Mouse (Mus musculus) MEL-GATA-1-ER (cell line): Measurements from ENCODE around the gene Smim4.

Source experiments
- DNase-seq: peaks from one replicate; pipeline ENCODE4 v3.0.0-alpha.2; 2012; ENCODE audit warnings: low read depth; ENCODE audit errors: extremely low read depth

Gene Smim4

GRCm38 (mm10) chr14:31138897-31139429, 10.2 kb upstream of the Smim4 start:
- no peak for DNase-seq

GRCm38 (mm10) chr14:31138219-31138896, 9.6 kb upstream of the Smim4 start:
- DNase-seq: no peak

GRCm38 (mm10) chr14:31137791-31138190, 9.0 kb upstream of the Smim4 start:
- no peak for DNase-seq

- DNase-seq: no peak
Measured at GRCm38 (mm10) chr14:31137281-31137595, 8.5 kb upstream of the Smim4 start.

GRCm38 (mm10) chr14:31136411-31137280, 7.9 kb upstream of the Smim4 start:
- DNase-seq: no peak

GRCm38 (mm10) chr14:31135495-31136410, 7.0 kb upstream of the Smim4 start:
- DNase-seq: no peak

GRCm38 (mm10) chr14:31134015-31135000, 5.6 kb upstream of the Smim4 start:
- no peak for DNase-seq

- no peak for DNase-seq
Measured at GRCm38 (mm10) chr14:31133023-31133665, 4.4 kb upstream of the Smim4 start.

- no peak for DNase-seq
Measured at GRCm38 (mm10) chr14:31132491-31132975, 3.8 kb upstream of the Smim4 start.

GRCm38 (mm10) chr14:31132031-31132430, 3.3 kb upstream of the Smim4 start:
- DNase-seq: peak; percentile 51

- DNase-seq: no peak
Measured at GRCm38 (mm10) chr14:31131272-31131821, 2.6 kb upstream of the Smim4 start.

GRCm38 (mm10) chr14:31130236-31131220, 1.8 kb upstream of the Smim4 start, which contains the start of gene Nt5dc2:
TSS of gene Nt5dc2 (plus strand) at chr14:31131053.
- DNase-seq: peak; percentile 33

GRCm38 (mm10) chr14:31129326-31130235, 825 bp upstream of the Smim4 start:
- DNase-seq: no peak

GRCm38 (mm10) chr14:31128101-31128825, 493 bp downstream of the Smim4 start:
- peak; percentile 52 for DNase-seq

- no peak for DNase-seq
Measured at GRCm38 (mm10) chr14:31126826-31127225, 1.9 kb downstream of the Smim4 start.
